Mouse (Mus musculus) ES-Bruce4 (cell line): ENCODE data around the gene Gm21983. TPM values are rescaled to one million over a fixed set of nuclear protein-coding genes. Genes with fewer than 3 reads are reported as not detected.

Experiments
- H3K27ac ChIP-seq: 2 replicates; pipeline ENCODE4 v1.5.1; 2012; ENCODE audit warnings: low read length, inconsistent platforms; ENCODE audit not compliant: insufficient read depth
- H3K27me3 ChIP-seq: 2 replicates; pipeline ENCODE4 v1.6.1; 2012; ENCODE audit warnings: mild to moderate bottlenecking, low read length, inconsistent platforms; ENCODE audit not compliant: control insufficient read depth, poor library complexity, insufficient read depth, severe bottlenecking
- H3K36me3 ChIP-seq: 2 replicates; pipeline ENCODE4 v1.6.1; 2012; ENCODE audit warnings: inconsistent platforms, mild to moderate bottlenecking, low read length, moderate library complexity; ENCODE audit not compliant: control insufficient read depth, poor library complexity, insufficient read depth, severe bottlenecking
- H3K4me1 ChIP-seq: one replicate; pipeline ENCODE4 v1.8.1; 2011; ENCODE audit warnings: low read length; ENCODE audit not compliant: control insufficient read depth, insufficient read depth
- H3K4me3 ChIP-seq: 2 replicates; pipeline ENCODE4 v1.5.1; 2011; ENCODE audit warnings: low read depth, mild to moderate bottlenecking, low read length
- H3K9ac ChIP-seq: 2 replicates; pipeline ENCODE4 v1.6.1; 2012; ENCODE audit warnings: low read depth, mild to moderate bottlenecking, inconsistent platforms; ENCODE audit not compliant: poor library complexity, severe bottlenecking
- H3K9me3 ChIP-seq: replicated peaks from 2 replicates; pipeline ENCODE4 v1.6.1; 2012; ENCODE audit warnings: mild to moderate bottlenecking, low read length, inconsistent platforms; ENCODE audit not compliant: control insufficient read depth, poor library complexity, insufficient read depth, severe bottlenecking
- CTCF ChIP-seq: IDR thresholded peaks from one replicate; pipeline ENCODE4 v1.8.1; 2011; ENCODE audit warnings: low read depth, low read length
- EP300 ChIP-seq: IDR thresholded peaks from 2 replicates; pipeline ENCODE4 v1.6.1; 2011; ENCODE audit warnings: low read depth, low read length; ENCODE audit not compliant: insufficient read depth
- POLR2A ChIP-seq: IDR thresholded peaks from one replicate; pipeline ENCODE4 v1.8.1; 2011; ENCODE audit warnings: low read length; ENCODE audit not compliant: insufficient read depth
- polyA plus RNA-seq: library from polyadenylated mRNA; stranded (reverse); fragments of >200 nt; gene quantifications from 2 replicates; pipeline ENCODE4 v1.2.4, GENCODE M21; 2011; ENCODE audit warnings: low read depth; ENCODE audit not compliant: missing spikeins, insufficient read depth, insufficient read length

Gene Gm21983
- polyA plus RNA-seq, 1 experiment, result not detected

- no peaks in the 10 kb centered on the region for H3K4me1 ChIP-seq
- H3K9ac ChIP-seq, result no peak overlapping the region
- H3K27ac ChIP-seq, result no peak overlapping the region
- no peaks in the 10 kb centered on the region for H3K27me3 ChIP-seq
- H3K9me3 ChIP-seq, result no peaks in the 10 kb centered on the region
- no peak for TF ChIP-seq EP300
- TF ChIP-seq POLR2A, result no peak
- no peak for TF ChIP-seq CTCF
- no peak overlapping the region for H3K4me3 ChIP-seq
- peaks cover 11% of the 10 kb centered on the region for H3K36me3 ChIP-seq
Measured at GRCm38 (mm10) chr7:27182498-27182897, 1.6 kb upstream of the Gm21983 start.

GRCm38 (mm10) chr7:27180036-27180435, 850 bp downstream of the Gm21983 start:
- Histone ChIP-seq H3K36me3 (no peaks in the 10 kb centered on the region), H3K9ac (peak overlapping the region; percentile 61; the same call in 1 of the 2 replicates), H3K27ac (peak overlapping the region; percentile 66), H3K9me3 (no peaks in the 10 kb centered on the region), H3K27me3 (no peaks in the 10 kb centered on the region), H3K4me3 (no peak overlapping the region), H3K4me1 (no peaks in the 10 kb centered on the region)
- TF ChIP-seq EP300 (no peak), CTCF (no peak), POLR2A (no peak)

GRCm38 (mm10) chr7:27179217-27179918, 1.5 kb downstream of the Gm21983 start:
- peak overlapping the region; percentile 78 for H3K4me3 ChIP-seq
- no peaks in the 10 kb centered on the region for H3K4me1 ChIP-seq
- H3K36me3 ChIP-seq, result no peaks in the 10 kb centered on the region
- H3K27ac ChIP-seq, result peak overlapping the region; percentile 66
- no peaks in the 10 kb centered on the region for H3K9me3 ChIP-seq
- no peaks in the 10 kb centered on the region for H3K27me3 ChIP-seq
- H3K9ac ChIP-seq, result peak overlapping the region; percentile 61
- no peak for TF ChIP-seq CTCF
- no peak for TF ChIP-seq EP300
- TF ChIP-seq POLR2A, result no peak

GRCm38 (mm10) chr7:27178324-27179216, 2.3 kb downstream of the Gm21983 start, which contains the start of gene Rab4b:
Rab4b (minus strand) TSS chr7:27178896.
- H3K27me3 ChIP-seq, result no peaks in the 10 kb centered on the region
- peaks cover 3% of the 10 kb centered on the region for H3K4me1 ChIP-seq
- no peaks in the 10 kb centered on the region for H3K9me3 ChIP-seq
- H3K4me3 ChIP-seq, result peak within 1 kb of the TSS; percentile 81
- H3K36me3 ChIP-seq, result no peaks in the 10 kb centered on the region
- H3K27ac ChIP-seq, result peak within 1 kb of the TSS; percentile 66
- TF ChIP-seq EP300, result no peak
- peak; percentile 61 for TF ChIP-seq POLR2A
- no peak for TF ChIP-seq CTCF
- H3K9ac ChIP-seq, result peak within 1 kb of the TSS; percentile 73

GRCm38 (mm10) chr7:27177942-27178323, 3.0 kb downstream of the Gm21983 start:
- H3K27ac ChIP-seq, result peak overlapping the region; percentile 59
- H3K4me1 ChIP-seq, result peaks cover 3% of the 10 kb centered on the region
- H3K36me3 ChIP-seq, result no peaks in the 10 kb centered on the region
- H3K9me3 ChIP-seq, result no peaks in the 10 kb centered on the region
- no peak for TF ChIP-seq POLR2A
- no peak for TF ChIP-seq EP300
- no peak for TF ChIP-seq CTCF
- peak overlapping the region; percentile 73 for H3K9ac ChIP-seq
- H3K4me3 ChIP-seq, result peak overlapping the region; percentile 73
- no peaks in the 10 kb centered on the region for H3K27me3 ChIP-seq
